Mouse (Mus musculus): ENCODE data around the gene Sgo1.

The Sgo1 gene

GRCm38 (mm10) chr17:53643360-53643759 is 45.8 kb downstream of the Sgo1 start:
- no peak for DNase-seq

DNA sequence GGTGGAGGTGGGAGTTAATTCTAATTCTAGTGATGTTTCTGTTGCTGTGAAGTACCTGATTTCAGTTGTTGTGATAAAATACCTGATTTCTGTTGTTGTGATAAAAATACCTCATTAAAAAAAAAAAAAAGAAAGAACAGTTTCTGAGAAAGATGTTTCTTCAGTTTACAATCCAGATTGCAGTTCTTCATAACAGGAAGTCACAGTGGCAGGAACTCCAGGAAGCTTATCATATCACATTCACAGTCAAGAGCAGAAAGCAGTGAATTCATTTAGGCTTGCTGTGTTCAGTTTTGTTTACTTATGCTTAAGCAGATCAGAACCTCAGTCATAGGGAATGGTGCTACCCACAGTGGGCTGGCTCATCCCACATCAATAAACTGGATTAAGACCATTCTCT is 57.8 kb downstream of the Sgo1 start:
- DNase-seq, result no peak

GRCm38 (mm10) chr17:53628131-53628530 is 61.0 kb downstream of the Sgo1 start:
- peak; percentile 32 to 48 for DNase-seq

DNA sequence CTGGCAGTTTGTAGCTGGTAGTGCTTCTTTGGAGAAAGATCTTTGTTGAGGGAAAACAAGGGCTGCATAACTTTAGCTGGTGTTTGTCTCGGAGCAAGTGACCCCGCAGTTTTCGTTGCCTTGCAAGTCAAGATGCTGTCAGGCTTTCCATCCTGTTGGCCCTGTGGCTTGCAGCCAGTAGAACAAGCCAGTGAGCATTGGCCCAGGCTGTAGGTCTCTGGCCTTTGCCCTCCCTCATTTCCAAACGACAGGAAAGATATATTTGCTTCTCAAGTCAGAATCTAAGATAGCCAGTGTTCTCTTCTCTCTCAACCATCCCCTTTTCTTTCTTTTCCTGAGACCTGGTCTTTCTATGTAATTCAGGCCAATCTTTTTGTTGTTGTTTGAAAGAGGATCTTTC is 61.6 kb downstream of the Sgo1 start:
- DNase-seq, result peak; percentile 35 to 46

GRCm38 (mm10) chr17:53626160-53626559 is 63.0 kb downstream of the Sgo1 start:
- DNase-seq, result no peak
